Mouse (Mus musculus): Measurements from ENCODE around the gene Grpr.

GRCm38 (mm10) chrX:163549666-163550065, at the start of gene Grpr:
- peak; percentile 49; the same call in 1 of the 2 replicates for TF ChIP-seq CTCF (conservative IDR thresholded peaks at IDR 0.05; ENCODE audit: insufficient read depth, insufficient read length, low read depth, low read length)
- no peak for TF ChIP-seq POLR2A (IDR thresholded peaks at IDR 0.05; ENCODE audit: low read depth, low read length)

Measured in kidney, adult 2 months (tissue).